26 mouse cellular contexts compared by ENCODE assay signal in the genomic region with DNA sequence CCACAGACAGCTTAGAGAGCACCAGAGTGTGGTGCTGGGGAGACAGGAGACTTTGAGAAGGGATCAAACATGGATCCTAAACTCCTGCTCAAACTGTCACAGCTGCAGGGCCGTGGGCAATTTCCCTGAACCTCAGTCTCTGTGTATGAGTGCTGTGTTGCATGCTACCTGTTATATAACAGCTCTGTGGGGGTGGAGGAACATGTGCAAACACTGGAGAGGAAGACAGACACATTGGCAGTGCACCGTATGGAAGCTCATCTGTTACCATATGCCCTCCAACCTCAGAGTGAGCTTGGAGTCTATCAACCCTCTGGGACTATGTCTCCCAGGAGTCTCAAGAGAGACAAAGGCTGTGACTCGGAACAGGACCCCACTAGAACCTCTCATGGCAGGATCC. TPM values are rescaled to one million over a fixed set of nuclear protein-coding genes. Genes with fewer than 3 reads are reported as not detected.
DNase-seq lines count a peak whose midpoint lies in the region.
"Had no signal": no experiment of that assay in that cellular context is flagged by ENCODE, and none has a peak within 500 bp of the region (broad histone marks: within the 10 kb centered on the region; RNA-seq: fewer than 3 reads in every experiment).

No protein-coding gene starts in this region.

- no peaks in the 10 kb centered on the region for H3K9me3 ChIP-seq in limb, embryonic 10.5 days (replicated peaks)
- H3K9me3 ChIP-seq: embryonic facial prominence, embryonic 12.5 days; forebrain, embryonic 15.5 days; heart, embryonic 13.5 days; hindbrain, embryonic 15.5 days had no signal

- no peaks in the 10 kb centered on the region for H3K27me3 ChIP-seq in limb, embryonic 10.5 days (ENCODE audit: low read depth, poor library complexity, severe bottlenecking)
- H3K27me3 ChIP-seq: embryonic facial prominence, embryonic 12.5 days; forebrain, embryonic 15.5 days; hindbrain, embryonic 15.5 days had no signal

- no peak overlapping the region for H3K27ac ChIP-seq in limb, embryonic 10.5 days
- H3K27ac ChIP-seq: embryonic facial prominence, embryonic 12.5 days; forebrain, embryonic 15.5 days; heart, adult 2 months; heart, embryonic 13.5 days; hindbrain, embryonic 15.5 days had no signal

- H3K4me3 ChIP-seq in limb, embryonic 10.5 days, result no peak overlapping the region
- H3K4me3 ChIP-seq: embryonic facial prominence, embryonic 12.5 days; forebrain, embryonic 15.5 days; heart, adult 2 months; heart, embryonic 13.5 days; hindbrain, embryonic 15.5 days had no signal

- WGBS in limb, embryonic 10.5 days, result 87% methylated on average over 3 of the region's 3 CpGs

- peaks cover 4% of the 10 kb centered on the region; the same call in 1 of the 2 replicates for H3K4me1 ChIP-seq in limb, embryonic 10.5 days
- H3K4me1 ChIP-seq: forebrain, embryonic 15.5 days; heart, embryonic 13.5 days; hindbrain, embryonic 15.5 days had no signal

- no peaks in the 10 kb centered on the region for H3K36me3 ChIP-seq in limb, embryonic 10.5 days
- H3K36me3 ChIP-seq: embryonic facial prominence, embryonic 12.5 days; forebrain, embryonic 15.5 days; heart, embryonic 13.5 days; hindbrain, embryonic 15.5 days had no signal

- peak; percentile 19 to 60 for DNase-seq in layer of hippocampus, adult 18-20 months (ENCODE audit: low spot score in 2 of 2)
- no peak for DNase-seq in layer of hippocampus, postnatal 10 days (ENCODE audit: low spot score in 2 of 2)
- peak; percentile 4 for DNase-seq in R1 (ENCODE audit: low read depth, low spot score)
- DNase-seq in brain, adult 2 months (ENCODE audit: low read depth, low spot score), result peak; percentile 31
- DNase-seq in limb, embryonic 10.5 days (ENCODE audit: low spot score), result peak; percentile 17
- no peak for DNase-seq in kidney, adult 18-20 months
- DNase-seq in testis, postnatal 14 days (ENCODE audit: low spot score), result no peak
- DNase-seq: cerebellum, adult 11-12 months; cerebellum, adult 9-10 months; cerebellum, postnatal 25 days; gastrocnemius, postnatal 14 days; heart, postnatal 36 days had no signal

RNA-seq across cellular contexts. Expression of gene Prr23a1, which starts 36.4 kb away (rescaled TPM):
- not detected for total RNA-seq in layer of hippocampus, adult 18-20 months (2021)
- total RNA-seq in layer of hippocampus, postnatal 10 days (2021), result not detected
- polyA plus RNA-seq in limb, embryonic 10.5 days (2016; fragmentation: Nextera tagmentation; extraction: Ambion mirVana), result not detected in 2 replicates
- total RNA-seq: adrenal gland, adult 8-10 months; adrenal gland, postnatal 4 days; gastrocnemius, adult 18-20 months; gastrocnemius, postnatal 14 days; heart, adult 2 months; heart, postnatal 36 days had no signal
- polyA plus RNA-seq: cortical plate, adult 2 months; embryonic facial prominence, embryonic 12.5 days; forebrain, embryonic 11.5 days; forebrain, embryonic 15.5 days; frontal cortex, adult 2 months; gonadal fat pad, adult 2 months; heart, adult 2 months; heart, embryonic 13.5 days; heart, postnatal 0 days; hindbrain, embryonic 11.5 days had no signal

RNA-seq across cellular contexts. Expression of gene Prr23a2, which starts 50.4 kb away (rescaled TPM):
- not detected for total RNA-seq in layer of hippocampus, adult 18-20 months (2021)
- total RNA-seq in layer of hippocampus, postnatal 10 days (2021), result not detected
- polyA plus RNA-seq in limb, embryonic 10.5 days (2016; fragmentation: Nextera tagmentation; extraction: Ambion mirVana), result not detected in 2 replicates
- total RNA-seq: adrenal gland, adult 8-10 months; adrenal gland, postnatal 4 days; gastrocnemius, adult 18-20 months; gastrocnemius, postnatal 14 days; heart, adult 2 months; heart, postnatal 36 days had no signal
- polyA plus RNA-seq: cortical plate, adult 2 months; embryonic facial prominence, embryonic 12.5 days; forebrain, embryonic 11.5 days; forebrain, embryonic 15.5 days; frontal cortex, adult 2 months; gonadal fat pad, adult 2 months; heart, adult 2 months; heart, embryonic 13.5 days; heart, postnatal 0 days; hindbrain, embryonic 11.5 days; hindbrain, embryonic 15.5 days had no signal

RNA-seq across cellular contexts. Expression of gene Prr23a3, which starts 58.6 kb away (rescaled TPM):
- not detected for total RNA-seq in layer of hippocampus, adult 18-20 months (2021)
- not detected for total RNA-seq in layer of hippocampus, postnatal 10 days (2021)
- 0.10 and 0.31 TPM in 2 replicates for polyA plus RNA-seq in limb, embryonic 10.5 days (2016; fragmentation: Nextera tagmentation; extraction: Ambion mirVana)
- total RNA-seq: adrenal gland, adult 8-10 months; adrenal gland, postnatal 4 days; gastrocnemius, adult 18-20 months; gastrocnemius, postnatal 14 days; heart, adult 2 months; heart, postnatal 36 days had no signal
- polyA plus RNA-seq: cortical plate, adult 2 months; embryonic facial prominence, embryonic 12.5 days; forebrain, embryonic 11.5 days; forebrain, embryonic 15.5 days; frontal cortex, adult 2 months; gonadal fat pad, adult 2 months; heart, adult 2 months; heart, embryonic 13.5 days; heart, postnatal 0 days; hindbrain, embryonic 11.5 days; hindbrain, embryonic 15.5 days had no signal

Comparison
In these comparisons a context has a peak if more than half of its experiments do, and no peak if none do; other contexts are left out.
1. DNase-seq: peak in layer of hippocampus, adult 18-20 months (2 of 2), R1 (single experiment), brain, adult 2 months (single experiment) and limb, embryonic 10.5 days (single experiment); none in layer of hippocampus, postnatal 10 days (0 of 2), kidney, adult 18-20 months (single experiment) and testis, postnatal 14 days (single experiment).